Mouse (Mus musculus): ENCODE results near the gene Cdc40. TPM values are rescaled to one million over a fixed set of nuclear protein-coding genes. Genes with fewer than 3 reads are reported as not detected.

Cdc40 gene
- 10 to 100 TPM; 36.6 to 52.7 TPM for total RNA-seq (2021)

- DNase-seq (ENCODE audit: low spot score in 2 of 2), result peak; percentile 97 to 98
Measured at GRCm38 (mm10) chr10:40882831-40883643, at the start of gene Cdc40, which contains the start of gene Wasf1. Gene Cdc40 (minus strand): TSS chr10:40883311. Gene Wasf1 (plus strand): TSS chr10:40883475.

GRCm38 (mm10) chr10:40919464-40919863 lies 36.4 kb upstream of the Cdc40 start:
- intact Hi-C loops (cut with DNase I), result no loop called here
- no peak for DNase-seq (ENCODE audit: low spot score in 2 of 2)

More at GRCm38 (mm10) chr10:40882831-40883643, at the start of gene Cdc40, which contains the start of gene Wasf1:
- intact Hi-C loops (cut with DNase I), result loop anchor here (5.0 kb wide), 2 partner anchors 41 to 121 kb away; no protein-coding TSS in a partner anchor

DNA sequence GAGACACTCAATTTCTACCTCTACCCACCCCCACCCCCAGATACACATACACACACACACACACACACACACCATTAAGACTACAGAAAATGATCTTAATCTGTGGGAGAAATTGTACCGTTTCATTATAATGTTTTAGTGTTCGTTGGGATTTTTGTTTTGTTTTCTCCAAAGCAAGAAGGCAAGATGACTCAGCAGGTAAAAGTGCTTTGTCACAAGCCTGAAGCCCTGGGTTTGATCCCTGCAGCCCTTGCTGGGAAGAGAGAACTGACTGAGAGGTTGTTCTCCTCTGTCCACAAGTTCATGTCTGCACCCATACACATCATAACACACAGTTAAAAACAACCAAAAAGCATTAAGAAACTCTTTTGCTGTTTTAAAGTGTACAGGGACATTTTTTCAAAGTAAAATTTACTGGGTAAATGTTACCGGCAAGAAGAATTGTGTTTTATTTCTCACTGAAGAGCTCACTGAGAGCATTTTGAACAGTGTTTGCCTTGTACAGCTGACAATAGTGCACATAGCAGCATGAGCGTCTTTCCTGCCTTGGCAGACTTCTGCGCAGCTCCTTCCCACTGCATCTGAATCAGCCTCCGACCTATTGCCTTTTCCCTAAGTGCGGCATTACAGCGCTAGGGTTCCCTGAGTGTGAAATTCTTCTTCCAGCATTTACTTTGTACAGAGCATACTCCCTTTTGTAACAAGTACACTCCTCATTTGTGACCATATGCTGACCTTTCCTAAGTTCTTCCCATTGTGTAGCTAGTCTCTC lies 35.7 kb upstream of the Cdc40 start:
- intact Hi-C loops (cut with DNase I), result no loop called here
- no peak for DNase-seq (ENCODE audit: low spot score in 2 of 2)

DNA sequence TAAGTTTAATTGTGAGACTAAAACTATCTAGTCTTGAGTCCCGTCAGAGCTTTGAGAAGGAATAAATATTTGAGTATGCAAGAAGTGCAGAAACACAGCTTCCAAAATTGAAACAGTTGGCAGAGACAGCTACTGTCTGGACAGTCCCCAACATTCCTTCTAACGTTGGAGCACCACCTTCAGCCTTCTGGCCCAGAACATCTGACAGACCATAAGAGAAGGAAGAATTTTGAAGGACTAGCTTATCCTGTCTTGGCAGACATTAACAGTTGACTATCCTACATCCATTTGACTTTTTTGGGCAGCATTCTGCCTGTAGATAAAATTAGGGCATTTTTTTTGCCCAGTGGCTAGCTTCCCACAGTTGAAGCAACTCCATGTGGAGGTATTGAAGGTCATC lies 32.1 kb upstream of the Cdc40 start:
- intact Hi-C loops (cut with DNase I), result no loop called here
- DNase-seq (ENCODE audit: low spot score in 2 of 2), result no peak

- intact Hi-C loops (cut with DNase I), result no loop called here
Measured at GRCm38 (mm10) chr10:40910811-40911210, 27.7 kb upstream of the Cdc40 start.

DNA sequence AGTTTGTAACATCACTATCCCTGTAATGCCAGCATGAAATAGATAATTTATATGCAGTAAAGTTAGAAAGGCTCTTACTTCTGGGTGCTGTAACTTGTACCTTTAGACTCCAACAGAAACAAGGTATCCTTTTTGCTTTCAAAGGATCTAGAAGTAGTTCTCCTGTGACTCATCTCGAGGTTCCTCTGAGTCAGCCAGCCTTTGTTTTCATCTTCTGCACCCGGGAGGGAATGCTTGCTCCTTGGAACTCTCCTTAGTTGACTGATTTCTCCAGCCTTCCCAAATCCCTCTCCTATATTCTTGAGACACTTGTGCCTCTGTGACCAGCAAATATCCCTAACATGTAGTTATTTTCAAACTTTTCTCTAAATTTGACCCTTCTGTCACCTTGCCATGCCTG lies 25.5 kb upstream of the Cdc40 start:
- intact Hi-C loops (cut with DNase I), result no loop called here
- DNase-seq (ENCODE audit: low spot score in 2 of 2), result no peak

More at GRCm38 (mm10) chr10:40910811-40911210, 27.7 kb upstream of the Cdc40 start:
- DNase-seq (ENCODE audit: low spot score in 2 of 2), result no peak

DNA sequence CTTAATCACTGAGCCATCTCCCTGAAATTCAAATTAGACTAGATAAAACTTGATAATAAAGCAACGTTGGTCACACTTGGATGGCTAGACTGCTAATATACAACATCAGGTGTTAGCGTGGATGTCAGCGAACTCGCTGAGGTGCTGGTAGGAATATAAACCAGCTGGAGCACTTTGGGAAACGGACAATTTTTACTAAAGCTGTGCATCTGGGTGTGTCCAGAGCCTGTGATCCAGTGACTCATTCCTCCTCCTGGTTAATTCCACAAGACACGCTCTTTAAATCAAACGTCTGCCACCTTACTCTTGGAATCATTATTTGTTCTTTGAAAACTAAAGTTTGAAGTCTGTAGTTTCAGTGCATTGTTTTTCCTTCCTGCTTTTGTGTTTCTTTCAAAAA lies 23.7 kb upstream of the Cdc40 start:
- intact Hi-C loops (cut with DNase I), result no loop called here

DNA sequence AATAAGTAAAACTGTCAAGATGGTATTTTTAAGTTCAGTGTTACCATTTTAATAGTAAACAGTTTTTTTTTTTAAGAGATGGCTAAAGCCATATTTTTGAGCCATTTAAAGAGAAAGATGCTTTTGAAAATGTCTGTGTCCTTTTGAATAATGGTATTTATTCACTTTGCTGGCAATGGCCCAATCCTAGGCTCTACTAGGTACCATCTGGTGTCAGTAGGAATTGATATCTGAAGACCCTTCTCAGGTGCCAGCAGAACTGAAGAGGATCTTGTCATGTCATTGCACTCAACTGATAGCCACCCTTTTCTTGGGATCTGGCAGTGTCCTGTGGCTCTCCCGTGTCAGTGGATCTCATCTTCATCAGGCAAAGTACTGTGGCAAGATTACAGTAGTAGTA lies 23.0 kb upstream of the Cdc40 start:
- DNase-seq (ENCODE audit: low spot score in 2 of 2), result no peak
- intact Hi-C loops (cut with DNase I), result no loop called here

More for the DNA sequence above, 23.7 kb upstream of the Cdc40 start:
- DNase-seq (ENCODE audit: low spot score in 2 of 2), result no peak

DNA sequence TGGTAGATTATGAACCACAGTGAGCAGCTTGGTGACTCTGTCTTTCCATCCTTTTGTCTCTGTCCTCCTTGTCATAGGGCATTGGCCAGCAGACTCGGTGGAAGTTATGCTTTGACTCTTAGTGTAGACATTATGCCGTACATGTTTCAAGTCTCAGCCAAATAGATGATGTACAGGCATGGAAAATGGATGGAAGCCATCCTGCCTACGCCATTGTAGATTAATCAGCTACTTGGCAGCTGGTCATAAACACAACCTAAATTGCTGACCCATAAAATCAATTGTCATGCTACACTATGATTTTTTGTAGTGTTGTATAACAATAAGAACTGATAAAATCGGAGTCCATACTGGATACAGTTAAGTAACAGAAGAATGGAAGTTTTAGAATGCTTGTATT lies 18.7 kb upstream of the Cdc40 start:
- intact Hi-C loops (cut with DNase I), result no loop called here
- no peak for DNase-seq (ENCODE audit: low spot score in 2 of 2)

- DNase-seq (ENCODE audit: low spot score in 2 of 2), result no peak
- intact Hi-C loops (cut with DNase I), result no loop called here
Measured at GRCm38 (mm10) chr10:40896656-40897055, 13.5 kb upstream of the Cdc40 start.

DNA sequence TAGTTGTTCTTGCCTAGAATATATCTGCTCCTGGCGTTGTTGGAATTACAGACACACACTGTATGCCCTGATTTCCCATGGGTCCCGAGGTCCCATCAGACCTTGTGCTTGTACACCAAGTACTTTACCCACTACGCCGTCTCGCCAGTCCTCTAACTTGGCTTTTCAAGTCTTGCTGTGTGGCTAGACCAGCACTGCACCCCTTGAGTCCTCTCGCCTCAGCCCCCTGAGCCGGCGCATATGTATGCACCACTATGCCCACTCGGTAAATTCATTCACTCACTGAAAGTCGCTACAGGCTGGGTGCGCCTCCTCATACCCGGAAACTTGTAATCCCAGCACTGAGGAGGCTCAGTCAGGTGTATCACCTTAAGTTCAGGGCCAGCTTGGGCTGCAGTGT lies 12.7 kb upstream of the Cdc40 start:
- intact Hi-C loops (cut with DNase I), result no loop called here
- DNase-seq (ENCODE audit: low spot score in 2 of 2), result no peak

DNA sequence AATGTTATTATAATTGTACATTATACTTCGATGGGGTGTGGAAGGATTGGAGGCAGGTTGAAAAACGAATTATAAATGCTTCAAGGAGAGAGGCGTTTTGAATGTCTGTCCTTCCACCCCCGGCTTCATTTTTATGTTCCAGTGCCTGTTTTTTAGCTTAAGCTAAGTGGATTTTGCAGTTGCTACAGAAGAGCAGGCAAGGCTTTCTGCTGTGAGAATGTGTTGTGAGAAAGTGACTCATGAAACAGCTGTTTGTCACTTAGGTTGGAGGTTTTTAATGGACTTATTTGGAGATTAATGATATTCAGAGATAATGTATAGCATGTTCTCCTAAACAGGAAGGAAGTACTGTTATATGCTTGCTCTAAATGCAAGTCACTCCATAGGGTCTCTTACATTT lies 6.0 kb upstream of the Cdc40 start:
- DNase-seq (ENCODE audit: low spot score in 2 of 2), result no peak
- intact Hi-C loops (cut with DNase I), result loop anchor here (5.0 kb wide), 1 partner anchor 78 kb away; no protein-coding TSS in a partner anchor

GRCm38 (mm10) chr10:40887316-40887715 lies 4.2 kb upstream of the Cdc40 start:
- intact Hi-C loops (cut with DNase I), result loop anchor here (5.0 kb wide), 1 partner anchor 80 kb away; no protein-coding TSS in a partner anchor

DNA sequence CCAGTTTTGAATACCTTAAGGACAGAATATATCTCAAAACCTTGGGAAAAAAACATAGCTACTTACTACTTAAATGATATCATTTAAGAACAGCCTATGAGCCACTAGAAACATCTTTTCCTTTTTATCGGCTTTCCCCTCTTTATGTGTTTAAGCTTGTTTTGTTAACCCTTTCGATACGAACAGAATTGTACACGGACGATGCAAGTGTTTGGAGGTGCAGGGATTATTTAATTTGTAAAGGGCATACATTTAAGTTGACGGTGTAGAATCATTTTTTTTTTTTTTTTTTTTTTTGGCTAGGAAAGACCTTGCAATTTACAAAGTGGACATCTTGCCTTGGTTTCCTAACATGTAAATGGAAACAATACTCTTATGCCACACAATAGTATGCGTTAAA lies 2.3 kb upstream of the Cdc40 start:
- intact Hi-C loops (cut with DNase I), result loop anchor here (2.0 to 5.0 kb wide), 2 partner anchors 82 to 203 kb away; partner anchors contain the start of gene Mettl24

More at GRCm38 (mm10) chr10:40887316-40887715, 4.2 kb upstream of the Cdc40 start:
- no peak for DNase-seq (ENCODE audit: low spot score in 2 of 2)

DNA sequence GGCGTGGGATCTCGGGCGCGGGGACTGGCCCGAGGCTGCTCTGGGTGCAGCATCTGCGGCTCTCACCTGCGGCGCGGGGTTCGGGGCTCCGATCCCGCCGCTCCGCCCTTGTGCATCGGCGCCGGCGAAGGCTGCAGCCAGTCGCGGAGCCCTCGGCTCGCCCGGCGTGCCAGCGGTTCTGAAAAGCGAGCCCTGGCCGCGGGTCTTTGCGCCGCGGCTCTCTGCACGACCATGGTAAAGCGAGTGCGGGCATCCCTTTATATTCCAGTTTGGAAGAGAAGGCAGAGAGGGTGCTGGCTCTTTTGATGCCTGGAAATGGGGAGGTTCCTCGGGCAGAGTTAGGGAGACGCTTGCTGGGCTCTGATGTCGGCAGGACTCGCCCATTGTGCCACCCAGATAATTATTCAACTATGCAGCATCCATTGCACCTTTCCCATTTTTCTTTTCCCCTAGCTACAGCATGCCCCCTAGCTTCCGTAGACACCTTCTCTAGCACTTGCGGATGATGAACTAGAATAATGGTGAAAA lies 1.2 kb upstream of the Cdc40 start:
- intact Hi-C loops (cut with DNase I), result loop anchor here (1.0 to 5.0 kb wide), 4 partner anchors 42 to 234 kb away; partner anchors contain the start of gene Mettl24
- DNase-seq (ENCODE audit: low spot score in 2 of 2), result peak; percentile 47 to 64

More for the DNA sequence above, 2.3 kb upstream of the Cdc40 start:
- DNase-seq (ENCODE audit: low spot score in 2 of 2), result no peak

DNA sequence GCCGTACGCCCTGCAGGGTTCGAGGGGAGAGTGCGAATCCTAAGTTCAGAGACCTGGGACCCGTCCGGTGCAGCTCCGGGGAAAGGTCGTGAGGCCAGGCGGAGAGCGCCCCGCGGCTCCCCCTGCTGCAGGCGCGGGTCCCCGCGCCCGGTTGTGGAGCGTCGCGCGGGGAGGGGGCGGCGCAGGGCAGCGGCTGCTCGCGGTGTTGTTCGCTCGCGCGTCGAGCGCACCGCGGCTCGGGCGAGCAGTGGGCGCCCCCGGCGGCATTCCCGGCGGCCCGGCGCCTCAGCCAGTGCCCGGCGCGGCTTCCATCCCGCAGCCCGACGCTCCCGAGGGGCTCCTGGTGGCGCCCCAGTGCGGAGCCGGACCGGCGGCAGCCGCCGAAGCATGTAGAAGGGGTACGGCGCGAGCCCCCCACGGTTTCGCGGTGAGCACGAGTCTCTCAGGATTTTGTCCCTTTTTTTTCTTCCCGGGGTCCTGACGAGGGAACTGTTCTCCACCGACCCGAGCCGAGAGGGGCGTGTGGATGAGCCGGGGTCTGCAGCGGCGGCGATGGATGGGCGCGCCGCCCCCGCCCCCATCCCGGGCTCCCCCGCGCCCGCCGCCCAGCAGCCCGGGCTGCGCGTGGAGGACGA lies 650 bp upstream of the Cdc40 start:
- DNase-seq (ENCODE audit: low spot score in 2 of 2), result no peak
- intact Hi-C loops (cut with DNase I), result loop anchor here (1.0 to 5.0 kb wide), 4 partner anchors 41 to 233 kb away; partner anchors contain the start of gene Mettl24

DNA sequence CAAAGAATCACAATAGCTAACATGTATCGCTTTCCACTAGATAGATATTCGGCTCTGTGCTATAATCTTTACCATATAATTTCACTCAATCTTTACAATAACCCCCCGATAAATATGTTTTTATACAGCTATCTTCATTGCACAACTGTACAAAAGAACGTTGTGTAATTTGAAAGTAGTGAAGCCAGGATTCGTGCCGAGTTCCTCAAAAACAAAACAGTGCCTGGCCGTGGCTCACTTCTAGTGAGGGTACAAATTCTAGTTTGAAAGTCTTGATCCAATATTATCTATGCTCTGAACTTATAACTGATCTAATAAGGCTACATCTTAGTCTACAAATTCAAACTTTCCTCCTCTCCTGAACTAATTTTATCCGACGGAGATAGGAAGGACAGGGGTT lies 778 bp downstream of the Cdc40 start:
- intact Hi-C loops (cut with DNase I), result loop anchor here (5.0 kb wide), 2 partner anchors 40 to 120 kb away; no protein-coding TSS in a partner anchor
- DNase-seq (ENCODE audit: low spot score in 2 of 2), result no peak

GRCm38 (mm10) chr10:40881236-40881635 lies 1.9 kb downstream of the Cdc40 start:
- no peak for DNase-seq (ENCODE audit: low spot score in 2 of 2)
- intact Hi-C loops (cut with DNase I), result loop anchor here (5.0 kb wide), 2 partner anchors 39 to 119 kb away; no protein-coding TSS in a partner anchor

GRCm38 (mm10) chr10:40879969-40880368 lies 3.1 kb downstream of the Cdc40 start:
- intact Hi-C loops (cut with DNase I), result loop anchor here (5.0 kb wide), 2 partner anchors 38 to 118 kb away; no protein-coding TSS in a partner anchor
- peak in 1 of 2 experiments; percentile 37 for DNase-seq (ENCODE audit: low spot score in 2 of 2)
